Mouse (Mus musculus): ENCODE data around the gene Fam174b. TPM values are rescaled to one million over a fixed set of nuclear protein-coding genes. Genes with fewer than 3 reads are reported as not detected.

Fam174b gene
- total RNA-seq (2022): 1 to 10 TPM; 2.2 to 3.8 (median 3.0) TPM

GRCm38 (mm10) chr7:73740111-73741035 is at the start of gene Fam174b:
Fam174b (plus strand) TSS chr7:73740302.
- peak in 1 of 2 experiments; percentile 12 for DNase-seq (ENCODE audit: low spot score in 2 of 2)

GRCm38 (mm10) chr7:73697092-73697491 is 43.0 kb upstream of the Fam174b start:
- DNase-seq (ENCODE audit: low spot score in 2 of 2): no peak

- DNase-seq (ENCODE audit: low spot score in 2 of 2): no peak
Observed at GRCm38 (mm10) chr7:73704305-73704704, 35.8 kb upstream of the Fam174b start.

GRCm38 (mm10) chr7:73713506-73713905 is 26.6 kb upstream of the Fam174b start:
- DNase-seq (ENCODE audit: low spot score in 2 of 2): no peak

- peak; percentile 31 to 54 for DNase-seq (ENCODE audit: low spot score in 2 of 2)
Observed at GRCm38 (mm10) chr7:73715928-73716749, 24.0 kb upstream of the Fam174b start.

- no peak for DNase-seq (ENCODE audit: low spot score in 2 of 2)
Observed at GRCm38 (mm10) chr7:73716841-73717240, 23.3 kb upstream of the Fam174b start.

- DNase-seq (ENCODE audit: low spot score in 2 of 2): no peak
Observed at GRCm38 (mm10) chr7:73718031-73718430, 22.1 kb upstream of the Fam174b start.

DNA sequence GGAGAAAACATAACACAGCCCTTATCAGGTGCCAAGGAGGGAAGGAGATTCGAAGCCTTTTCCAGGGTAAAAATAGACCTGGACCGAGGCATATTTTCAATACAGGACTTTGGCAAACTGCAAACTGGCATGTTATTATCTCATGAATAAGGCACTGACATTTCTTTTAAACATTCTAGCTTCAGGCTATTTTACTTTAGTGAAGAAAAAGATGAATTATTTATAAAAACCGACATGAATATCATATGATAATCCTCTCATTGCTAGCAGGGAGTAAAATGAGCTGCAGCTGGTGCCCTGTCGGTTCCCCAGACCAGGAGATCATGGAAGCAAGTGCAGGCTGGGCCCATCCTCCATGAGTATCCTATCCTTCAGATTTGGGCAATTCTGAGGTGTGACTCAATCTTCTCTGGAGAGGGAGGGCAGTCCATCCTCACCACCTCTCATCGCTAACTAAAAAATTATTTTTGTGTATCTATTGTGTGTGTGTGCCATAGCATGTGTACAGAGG is 21.6 kb upstream of the Fam174b start:
- DNase-seq (ENCODE audit: low spot score in 2 of 2): no peak

- DNase-seq (ENCODE audit: low spot score in 2 of 2): no peak
Observed at GRCm38 (mm10) chr7:73721046-73721445, 19.1 kb upstream of the Fam174b start.

GRCm38 (mm10) chr7:73721764-73722163 is 18.3 kb upstream of the Fam174b start:
- no peak for DNase-seq (ENCODE audit: low spot score in 2 of 2)

GRCm38 (mm10) chr7:73729913-73730312 is 10.2 kb upstream of the Fam174b start:
- no peak for DNase-seq (ENCODE audit: low spot score in 2 of 2)

DNA sequence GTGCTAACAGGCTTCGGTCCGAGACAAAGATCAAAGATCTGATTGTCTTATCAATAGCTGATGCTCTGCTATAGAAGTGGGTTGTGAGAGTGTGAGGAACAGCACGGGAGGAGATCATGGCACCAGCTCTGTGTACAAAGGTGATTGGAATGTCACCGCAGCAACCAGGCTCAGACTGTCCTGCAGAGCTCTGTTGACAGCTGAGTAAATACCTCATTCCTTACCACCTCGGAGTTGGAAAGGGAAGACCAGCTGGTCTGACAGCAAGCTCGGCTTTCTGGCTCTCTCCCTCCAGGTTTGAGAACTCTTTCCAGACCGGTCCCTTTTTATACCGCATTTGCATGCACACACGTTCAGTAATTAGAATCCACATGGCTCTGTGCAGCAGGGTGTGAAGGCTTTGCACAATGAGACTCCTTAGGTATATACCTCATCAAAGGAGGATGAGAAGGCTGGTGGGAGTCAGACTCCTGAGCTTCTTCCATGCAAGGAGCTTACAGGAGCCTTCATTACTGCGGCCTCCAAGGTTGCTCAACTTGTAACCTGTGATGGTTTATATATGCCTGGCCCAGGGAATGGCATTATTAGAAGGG is 9.6 kb upstream of the Fam174b start:
- DNase-seq (ENCODE audit: low spot score in 2 of 2): no peak

GRCm38 (mm10) chr7:73736046-73736445 is 4.1 kb upstream of the Fam174b start:
- no peak for DNase-seq (ENCODE audit: low spot score in 2 of 2)

DNA sequence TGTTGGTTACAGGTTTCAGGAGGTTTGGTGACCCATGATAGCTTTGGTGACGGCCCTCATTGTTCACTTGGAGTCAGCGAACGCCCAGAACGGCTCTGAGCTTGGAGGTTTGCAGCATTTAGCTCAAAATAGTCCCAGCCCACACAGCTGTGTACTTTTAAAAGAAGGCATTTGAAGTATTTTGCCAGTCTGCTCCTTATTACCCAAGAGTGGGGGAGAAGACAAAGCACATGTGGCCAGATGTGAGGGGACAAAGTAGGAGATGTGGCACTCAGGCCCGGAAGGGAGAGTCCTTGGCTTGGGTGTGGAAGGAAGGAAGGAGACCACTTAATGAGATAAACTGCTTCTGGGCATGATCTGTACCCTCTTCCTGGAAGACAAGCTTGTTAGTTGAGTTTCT is 1.3 kb downstream of the Fam174b start:
- no peak for DNase-seq (ENCODE audit: low spot score in 2 of 2)

DNA sequence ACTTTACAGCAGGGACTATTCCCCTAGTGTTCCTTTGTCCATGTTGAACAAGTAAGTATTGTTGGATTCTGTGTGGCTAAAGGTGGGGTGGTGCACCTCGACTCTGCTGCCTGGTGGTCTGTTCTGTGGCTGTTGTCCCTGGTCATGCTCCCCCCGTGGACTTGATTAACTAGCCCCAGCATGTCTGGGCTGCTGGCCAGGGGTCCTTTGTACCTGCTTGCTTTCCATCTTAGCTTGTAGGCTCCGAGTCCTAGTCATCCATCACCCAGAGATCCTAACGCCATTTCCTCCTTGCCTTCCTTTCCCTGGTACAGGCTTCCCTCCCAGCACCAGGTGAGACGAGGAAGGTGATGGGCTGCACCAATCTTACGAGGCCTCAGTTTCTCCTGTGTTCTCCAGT is 1.7 kb downstream of the Fam174b start:
- no peak for DNase-seq (ENCODE audit: low spot score in 2 of 2)

DNA sequence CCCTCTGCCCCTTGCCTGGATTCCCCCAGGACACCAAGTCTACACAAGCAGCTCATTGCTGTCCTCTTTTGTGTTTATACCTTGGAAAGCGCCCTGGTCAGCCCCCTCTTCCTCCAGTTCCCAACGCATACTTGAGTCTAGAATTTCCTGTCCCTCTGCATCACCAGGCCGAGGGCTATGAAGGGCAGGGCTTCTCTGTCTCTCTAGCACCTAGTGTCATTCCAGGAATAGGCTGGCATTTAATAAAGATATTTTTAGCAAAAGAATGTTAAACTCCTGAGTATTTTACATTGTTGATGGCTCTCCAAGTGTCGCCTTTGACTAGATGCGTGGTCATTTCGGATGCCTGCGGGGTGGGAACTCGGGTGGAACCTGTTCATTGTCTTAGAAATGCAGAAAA is 3.0 kb downstream of the Fam174b start:
- DNase-seq (ENCODE audit: low spot score in 2 of 2): no peak

DNA sequence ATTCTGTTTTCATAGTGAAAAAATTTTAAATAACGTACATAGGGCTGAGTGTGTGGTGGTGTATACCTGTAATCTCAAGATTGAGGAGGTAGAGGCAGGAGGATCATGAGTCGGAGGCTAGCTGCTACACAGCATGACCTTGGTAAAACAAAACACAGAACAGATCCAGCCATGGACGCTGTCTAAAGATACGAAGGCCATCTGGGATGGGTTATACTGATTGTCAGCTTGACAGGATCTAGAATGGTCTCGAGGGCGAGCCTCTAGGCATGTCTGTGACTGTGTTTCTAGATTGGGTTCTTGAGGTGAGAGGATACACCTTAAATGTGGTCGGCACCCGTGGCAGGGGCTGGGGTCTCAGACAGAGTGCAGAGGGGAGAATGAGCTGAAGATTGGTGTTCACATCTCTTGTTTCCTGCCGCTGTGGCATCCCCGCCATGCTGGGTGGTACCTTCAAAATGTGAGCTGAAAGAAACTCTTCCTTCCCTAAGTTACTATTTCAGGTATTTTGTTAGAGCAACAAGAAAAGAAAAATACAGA is 3.8 kb downstream of the Fam174b start:
- no peak for DNase-seq (ENCODE audit: low spot score in 2 of 2)

- peak; percentile 48 to 73 for DNase-seq (ENCODE audit: low spot score in 2 of 2)
Observed at GRCm38 (mm10) chr7:73745903-73746302, 5.8 kb downstream of the Fam174b start.

DNA sequence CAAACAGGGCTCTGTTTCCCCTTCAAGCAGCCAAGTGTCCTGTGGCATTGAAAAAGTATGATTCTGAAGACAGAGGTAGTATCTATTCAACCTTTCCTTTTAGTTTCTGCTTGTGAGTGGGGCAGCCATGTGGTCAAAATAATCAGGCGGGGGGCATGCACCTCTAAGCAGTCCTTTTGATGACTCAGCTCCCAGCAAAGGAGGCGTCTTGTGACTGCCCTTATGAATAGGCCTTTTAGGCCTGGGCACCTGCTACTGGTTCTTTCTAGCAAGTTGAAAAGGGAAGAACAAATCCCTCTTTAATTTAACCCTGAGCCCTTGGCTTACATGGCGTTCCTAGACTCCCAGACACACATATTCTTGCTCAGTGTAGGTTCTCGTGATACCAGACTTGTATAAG is 6.7 kb downstream of the Fam174b start:
- no peak for DNase-seq (ENCODE audit: low spot score in 2 of 2)

DNA sequence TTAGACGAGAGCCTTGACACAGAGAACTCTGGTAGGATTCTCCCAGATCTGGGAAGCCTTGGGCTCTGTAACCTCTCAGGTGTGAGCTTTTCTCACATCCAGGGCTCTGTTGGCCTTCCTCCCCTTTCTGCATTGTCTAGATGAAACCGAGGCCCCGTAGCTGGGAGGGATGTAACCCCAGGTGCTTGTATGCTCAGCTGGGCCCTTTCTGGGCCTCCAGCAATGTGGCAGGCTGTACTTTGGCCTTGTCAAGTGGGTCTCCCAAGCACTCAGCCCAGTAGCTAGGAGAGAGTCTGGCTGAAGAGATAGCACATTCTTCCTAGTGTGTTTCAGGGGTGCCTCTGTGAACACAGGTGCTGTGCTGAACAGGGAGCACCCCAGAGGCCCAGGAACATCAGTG is 7.4 kb downstream of the Fam174b start:
- no peak for DNase-seq (ENCODE audit: low spot score in 2 of 2)

DNA sequence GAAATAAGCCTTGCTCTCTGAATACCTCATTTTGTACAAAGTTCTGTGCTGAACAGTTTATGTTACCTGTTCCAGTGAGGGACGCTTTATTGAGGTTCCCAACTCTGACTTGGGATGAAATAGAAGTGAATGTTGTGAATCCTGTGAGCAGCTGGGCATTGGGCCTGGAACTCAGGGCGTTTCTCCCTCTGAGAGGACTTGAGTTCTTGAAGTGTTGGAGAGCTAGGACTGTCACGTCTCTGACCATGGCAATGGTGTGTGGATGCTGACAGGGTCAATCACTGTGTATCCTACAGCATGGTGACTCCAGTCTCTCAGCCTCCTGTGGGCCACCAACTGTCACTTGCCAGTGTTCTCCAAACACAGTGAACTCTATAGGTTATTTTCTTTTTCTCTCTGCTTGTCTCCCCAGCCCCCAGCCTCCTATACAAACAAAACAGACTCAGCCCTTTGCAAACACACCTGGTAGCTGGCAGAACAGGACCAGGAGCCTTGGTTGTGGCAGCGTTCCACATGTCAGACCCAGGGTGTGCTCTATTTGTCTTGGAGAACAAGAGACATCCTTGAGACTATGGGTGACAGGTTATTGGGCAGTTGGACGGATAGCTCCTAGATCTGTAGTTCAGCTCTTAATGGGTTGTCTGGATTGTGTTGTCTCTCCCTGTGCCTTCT is 8.5 kb downstream of the Fam174b start:
- DNase-seq (ENCODE audit: low spot score in 2 of 2): no peak
